Mouse (Mus musculus) midbrain, embryonic 15.5 days (tissue): ENCODE measurements around the gene Clec11a. TPM values are rescaled to one million over a fixed set of nuclear protein-coding genes. Genes with fewer than 3 reads are reported as not detected.
"Not testable (repeated sequence)": the region's sequence is repeated elsewhere in the genome, so short reads cannot be mapped to it uniquely, and the experiment has no call there.

Experiments used
- ATAC-seq: fragments of 200-750 bp; cut with Nextera tagmentation; replicated peaks from 2 replicates; pipeline ENCODE4 v1.8.0; 2017; ENCODE audit warnings: moderate TSS enrichment
- H3K27ac ChIP-seq: fragments of 300-500 bp; sonication (generic); 2 replicates; pipeline ENCODE4 v1.5.1; 2015; ENCODE audit warnings: mild to moderate bottlenecking, inconsistent platforms
- H3K27me3 ChIP-seq: fragments of 300-500 bp; sonication (generic); replicated peaks from 2 replicates; pipeline ENCODE4 v1.6.1; 2015; ENCODE audit warnings: inconsistent platforms
- H3K36me3 ChIP-seq: fragments of 300-500 bp; sonication (generic); replicated peaks from 2 replicates; pipeline ENCODE4 v1.6.1; 2015; ENCODE audit warnings: inconsistent platforms
- H3K4me1 ChIP-seq: fragments of 300-500 bp; sonication (generic); 2 replicates; pipeline ENCODE4 v1.6.1; 2015; ENCODE audit warnings: inconsistent platforms
- H3K4me2 ChIP-seq: fragments of 300-500 bp; sonication (generic); 2 replicates; pipeline ENCODE4 v1.6.1; 2015; ENCODE audit warnings: inconsistent platforms, mild to moderate bottlenecking, moderate library complexity
- H3K4me3 ChIP-seq: fragments of 300-500 bp; sonication (generic); 2 replicates; pipeline ENCODE4 v1.5.1; 2015; ENCODE audit warnings: mild to moderate bottlenecking, inconsistent platforms
- H3K9ac ChIP-seq: fragments of 300-500 bp; sonication (generic); 2 replicates; pipeline ENCODE4 v1.6.1; 2015; ENCODE audit warnings: mild to moderate bottlenecking, inconsistent platforms
- H3K9me3 ChIP-seq: fragments of 300-500 bp; sonication (generic); 2 replicates; pipeline ENCODE4 v1.6.1; 2016; ENCODE audit warnings: inconsistent platforms
- WGBS: fragments of 180-500 bp; shearing (Covaris S2); methylation state at CpG from one replicate; pipeline ENCODE4 v1.1.7; 2015; ENCODE audit warnings: mixed read lengths; 5-methylcytosine and 5-hydroxymethylcytosine counted together
- polyA plus RNA-seq: library from polyadenylated mRNA; unstranded; fragments of >200 nt; fragmentation: Nextera tagmentation; extraction: Ambion mirVana; gene quantifications from 2 replicates; pipeline ENCODE4 v1.2.1, GENCODE M21; 2015

The Clec11a gene
- polyA plus RNA-seq, 1 experiment from 2014 or later, result 3.6 TPM

DNA sequence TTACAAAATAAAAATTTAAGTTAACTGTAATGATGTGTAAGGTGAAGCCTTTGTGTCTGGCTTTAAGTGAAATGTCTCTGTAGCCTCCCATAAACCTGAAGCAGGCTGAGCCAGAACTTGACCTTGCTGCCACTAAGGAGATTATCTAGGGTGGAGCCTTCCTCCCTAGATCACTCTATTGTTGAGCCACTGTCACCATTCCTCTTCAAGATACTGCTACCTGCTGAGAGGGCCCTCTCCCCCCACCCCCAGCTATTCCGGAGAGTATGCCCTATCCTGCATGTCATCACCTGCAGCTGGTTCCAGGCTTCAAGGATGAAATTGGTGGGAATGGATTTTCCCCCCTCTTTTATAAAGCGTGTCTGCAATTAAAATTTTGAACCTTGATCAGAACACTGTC, 9.2 kb downstream of the Clec11a start:
- H3K4me1 ChIP-seq, H3K9ac ChIP-seq, H3K27ac ChIP-seq, H3K27me3 ChIP-seq, H3K4me3 ChIP-seq, H3K36me3 ChIP-seq, ATAC-seq, H3K4me2 ChIP-seq, H3K9me3 ChIP-seq: not testable (repeated sequence)
- WGBS, result 92% methylated on average over 2 of the region's 2 CpGs

DNA sequence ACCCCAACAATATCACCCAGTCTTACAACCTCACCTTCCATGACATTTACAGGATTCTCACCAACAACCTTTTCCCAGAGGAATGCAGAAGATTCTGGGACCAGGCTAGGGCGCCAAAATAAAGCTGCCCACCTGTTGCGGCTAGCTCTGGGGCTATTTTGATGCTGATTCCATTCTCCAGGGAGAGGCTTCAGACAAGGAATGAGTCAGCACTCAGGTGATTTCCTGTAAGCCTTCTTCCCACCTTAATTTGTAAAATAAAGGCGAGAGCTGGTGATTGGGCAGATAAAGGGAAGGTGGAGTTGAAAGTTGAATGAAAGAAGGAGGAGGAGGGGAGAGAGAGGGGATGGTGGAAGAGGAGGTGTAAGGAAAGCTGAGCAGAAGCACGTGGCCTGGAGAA, 15.3 kb downstream of the Clec11a start:
- Histone ChIP-seq H3K4me1 (no peaks in the 10 kb centered on the region), H3K27ac (no peak overlapping the region), H3K27me3 (no peaks in the 10 kb centered on the region), H3K9me3 (no peaks in the 10 kb centered on the region), H3K4me3 (no peak overlapping the region), H3K36me3 (no peaks in the 10 kb centered on the region), H3K4me2 (no peak overlapping the region), H3K9ac (no peak overlapping the region)
- ATAC-seq, result no peak
- WGBS, result 52% methylated on average over 4 of the region's 4 CpGs

DNA sequence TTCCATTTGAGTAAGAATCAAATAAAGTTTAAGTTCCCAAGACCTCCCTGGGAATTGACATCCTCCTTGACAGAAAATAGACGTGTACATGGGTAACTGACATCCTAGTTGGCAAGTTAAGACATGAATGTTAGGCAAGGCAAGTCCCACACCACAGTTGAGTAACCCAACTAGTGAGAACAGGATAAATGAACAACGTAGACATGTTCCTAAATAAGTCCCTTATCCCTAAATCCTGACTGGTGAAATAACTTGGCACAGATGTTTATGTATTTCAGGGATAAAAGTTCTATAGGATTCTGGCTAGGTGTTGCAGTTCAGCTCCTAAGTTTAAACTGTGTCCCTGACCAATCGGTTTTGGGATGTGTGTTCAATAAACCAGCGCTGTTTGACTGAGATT, 15.7 kb downstream of the Clec11a start:
- Histone ChIP-seq H3K9ac (no peak overlapping the region), H3K27me3 (no peaks in the 10 kb centered on the region), H3K27ac (no peak overlapping the region), H3K36me3 (no peaks in the 10 kb centered on the region), H3K4me1 (no peaks in the 10 kb centered on the region), H3K9me3 (no peaks in the 10 kb centered on the region), H3K4me3 (no peak overlapping the region), H3K4me2 (no peak overlapping the region)
- 83% methylated on average over 4 of the region's 4 CpGs for WGBS
- ATAC-seq, result no peak

DNA sequence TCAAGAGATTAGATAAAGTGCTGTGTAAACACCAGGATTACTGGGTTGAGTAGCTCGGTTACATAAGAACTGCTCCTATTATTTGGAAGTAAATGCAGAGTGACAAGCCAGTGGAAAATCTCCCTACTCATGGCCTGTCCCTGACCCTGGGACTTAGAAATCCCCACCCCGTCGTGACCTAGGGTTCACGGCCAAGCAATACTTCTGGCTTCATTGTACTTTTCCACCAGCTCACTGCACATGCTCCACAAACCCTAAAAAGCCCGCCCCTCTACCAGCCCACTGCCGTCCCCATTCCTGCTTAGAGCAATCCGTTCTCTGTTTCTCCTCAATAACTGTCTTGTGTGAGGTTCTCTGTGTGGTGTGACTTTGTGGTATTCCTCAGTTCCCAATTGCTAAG, 18.9 kb downstream of the Clec11a start:
- no peaks in the 10 kb centered on the region for H3K36me3 ChIP-seq
- H3K27ac ChIP-seq, result no peak overlapping the region
- 59% methylated on average over 7 of the region's 7 CpGs for WGBS

DNA sequence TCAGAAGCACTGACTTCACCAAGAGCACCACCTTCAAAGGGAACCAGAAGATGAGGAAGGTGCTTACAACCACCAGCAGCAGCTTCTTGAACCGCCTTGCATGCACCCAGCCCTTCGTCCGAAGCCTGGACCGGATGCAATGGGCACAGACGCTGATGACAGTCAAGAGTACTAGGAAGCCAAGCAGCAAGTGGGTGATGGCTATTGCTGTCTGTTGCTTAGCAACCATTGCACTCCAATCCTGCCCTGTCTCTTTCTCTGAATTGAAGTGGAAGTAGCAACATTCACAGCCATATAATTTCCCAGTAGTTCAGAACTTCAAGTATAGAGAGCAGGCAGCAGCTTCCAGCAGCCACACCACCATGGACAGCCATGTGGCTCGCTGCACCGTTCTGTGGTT, 25.1 kb downstream of the Clec11a start:
- no peaks in the 10 kb centered on the region for H3K36me3 ChIP-seq
- peak; percentile 67 for ATAC-seq
- H3K9me3 ChIP-seq, result no peaks in the 10 kb centered on the region
- peaks cover 8% of the 10 kb centered on the region for H3K4me1 ChIP-seq
- H3K4me2 ChIP-seq, result no peak overlapping the region
- no peaks in the 10 kb centered on the region for H3K27me3 ChIP-seq
- H3K4me3 ChIP-seq, result no peak overlapping the region
- H3K9ac ChIP-seq, result no peak overlapping the region
- WGBS, result 67% methylated on average over 7 of the region's 7 CpGs
- 0 out of 2 replicates have a peak overlapping the region, but pooled peaks have one; percentile 4 for H3K27ac ChIP-seq

More for the DNA sequence above, 18.9 kb downstream of the Clec11a start:
- no peak for ATAC-seq
- H3K9ac ChIP-seq, result no peak overlapping the region
- H3K9me3 ChIP-seq, result no peaks in the 10 kb centered on the region
- no peak overlapping the region for H3K4me2 ChIP-seq
- no peaks in the 10 kb centered on the region for H3K4me1 ChIP-seq
- no peak overlapping the region for H3K4me3 ChIP-seq
- H3K27me3 ChIP-seq, result no peaks in the 10 kb centered on the region

DNA sequence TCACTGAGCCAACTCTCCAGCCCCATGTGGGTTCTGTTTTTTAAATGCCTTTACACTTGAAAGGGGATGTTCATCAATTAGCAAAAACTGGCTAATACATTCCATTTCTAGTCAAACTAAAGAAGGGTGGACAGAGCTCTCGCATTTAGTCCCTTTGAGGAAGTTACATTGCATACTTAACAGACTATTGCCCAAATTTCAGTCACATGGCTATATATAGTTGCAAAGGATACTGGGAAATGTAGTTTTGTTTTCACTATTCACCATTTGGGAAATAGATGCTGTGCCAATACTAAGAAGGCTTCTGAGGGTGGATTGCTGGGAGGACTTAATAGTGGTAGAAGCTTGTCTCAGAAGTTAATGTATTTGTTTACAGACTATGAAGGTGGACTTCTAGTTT, 25.7 kb downstream of the Clec11a start:
- Histone ChIP-seq H3K4me1 (peaks cover 8% of the 10 kb centered on the region), H3K4me3 (no peak overlapping the region), H3K4me2 (no peak overlapping the region), H3K27ac (0 out of 2 replicates have a peak overlapping the region, but pooled peaks have one; percentile 4), H3K27me3 (no peaks in the 10 kb centered on the region), H3K9me3 (no peaks in the 10 kb centered on the region), H3K36me3 (no peaks in the 10 kb centered on the region), H3K9ac (no peak overlapping the region)
- 57% methylated on average over 1 of the region's 1 CpGs for WGBS
- ATAC-seq, result peak; percentile 30; the same call in 1 of the 2 replicates

DNA sequence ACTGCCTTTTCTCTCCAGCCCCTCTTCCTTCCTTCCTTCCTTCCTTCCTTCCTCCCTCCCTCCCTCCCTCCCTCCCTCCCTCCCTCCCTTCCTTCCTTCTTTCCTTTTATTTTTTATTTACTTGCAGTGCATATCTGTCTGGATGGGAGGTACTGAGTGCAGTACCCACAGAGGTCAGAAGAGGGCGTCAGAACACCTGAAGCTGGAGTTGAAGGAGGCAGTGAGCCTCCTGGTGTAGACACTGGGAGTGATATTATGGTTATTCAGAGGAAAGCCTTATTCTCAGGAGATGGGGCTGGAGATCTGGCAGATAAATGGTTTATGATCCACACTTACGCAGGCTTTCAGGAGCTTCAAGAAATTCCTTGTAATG, 29.5 kb downstream of the Clec11a start:
- H3K4me1 ChIP-seq, result peaks cover 8% of the 10 kb centered on the region
- H3K27me3 ChIP-seq, result no peaks in the 10 kb centered on the region; the same call in 1 of the 2 replicates
- no peak overlapping the region for H3K4me2 ChIP-seq
- H3K9me3 ChIP-seq, result no peaks in the 10 kb centered on the region
- no peaks in the 10 kb centered on the region for H3K36me3 ChIP-seq
- H3K9ac ChIP-seq, result no peak overlapping the region
- 42% methylated on average over 2 of the region's 2 CpGs for WGBS
- H3K4me3 ChIP-seq, result no peak overlapping the region
- ATAC-seq, result no peak
- H3K27ac ChIP-seq, result no peak overlapping the region

DNA sequence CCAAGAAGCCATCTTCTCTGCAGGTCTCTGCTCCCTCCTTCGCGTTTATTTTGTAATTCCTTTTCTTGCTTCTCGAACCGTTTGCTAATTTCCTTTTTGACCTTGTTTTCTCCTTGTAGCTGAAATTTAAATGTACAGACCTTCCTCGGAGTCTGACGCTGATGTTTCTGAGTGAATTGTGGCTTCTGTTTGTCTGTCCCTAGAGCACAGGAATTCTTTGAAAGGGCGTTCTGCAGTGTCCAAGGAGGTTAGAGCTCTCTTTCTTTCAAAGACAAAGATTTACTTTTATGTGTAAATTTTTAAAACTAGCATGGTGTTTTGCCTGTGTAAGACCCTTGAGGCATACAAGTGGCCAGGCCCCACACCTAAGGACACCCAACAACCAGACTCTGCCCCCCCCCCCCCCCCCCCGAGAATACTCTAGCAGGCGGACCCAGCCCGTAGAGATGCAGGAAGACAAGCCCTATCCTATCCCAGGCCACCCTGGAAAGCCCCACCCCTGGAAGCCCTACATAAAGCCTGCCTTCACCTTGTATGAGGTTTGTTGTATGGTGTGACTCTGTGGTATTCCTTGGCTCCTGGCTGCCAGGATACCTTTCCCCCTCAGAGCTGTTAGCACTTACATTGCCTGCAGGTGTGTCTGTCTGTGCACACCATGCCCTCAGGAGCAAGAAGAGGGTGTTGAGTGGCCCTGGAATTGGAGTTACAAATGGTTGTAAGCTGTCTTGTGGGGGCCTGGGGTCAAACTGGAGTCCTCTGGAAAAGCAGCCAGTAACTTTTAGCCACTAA, 30.0 kb downstream of the Clec11a start:
- no peaks in the 10 kb centered on the region for H3K36me3 ChIP-seq
- H3K27ac ChIP-seq, result no peak overlapping the region
- ATAC-seq, result no peak
- WGBS, result 60% methylated on average over 9 of the region's 10 CpGs
- H3K4me2 ChIP-seq, result no peak overlapping the region
- H3K4me1 ChIP-seq, result peaks cover 2% of the 10 kb centered on the region; the same call in 1 of the 2 replicates
- no peaks in the 10 kb centered on the region for H3K9me3 ChIP-seq
- H3K4me3 ChIP-seq, result no peak overlapping the region
- H3K27me3 ChIP-seq, result no peaks in the 10 kb centered on the region; the same call in 1 of the 2 replicates
- no peak overlapping the region for H3K9ac ChIP-seq

DNA sequence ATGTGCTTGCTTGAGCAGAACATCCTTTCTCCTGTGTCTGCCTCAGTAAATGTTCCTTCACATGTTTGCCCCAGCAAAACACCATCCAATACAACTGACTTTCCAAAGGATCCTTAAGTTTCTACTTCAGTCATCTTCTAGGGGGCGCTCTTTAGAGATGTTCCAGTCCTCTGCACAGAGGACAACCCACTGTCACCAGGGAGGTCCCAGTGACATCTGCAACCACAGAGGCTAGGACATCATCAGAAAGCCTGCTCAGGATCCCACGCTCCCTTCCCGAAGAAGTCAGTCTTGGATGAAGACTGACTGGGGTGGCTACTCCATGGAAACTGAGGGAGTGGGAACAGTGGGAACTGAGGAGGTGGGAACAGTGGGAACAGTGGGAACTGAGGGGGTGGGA, 31.2 kb downstream of the Clec11a start:
- WGBS, result 82% methylated on average over 3 of the region's 3 CpGs
- no peak overlapping the region for H3K4me3 ChIP-seq
- no peaks in the 10 kb centered on the region for H3K9me3 ChIP-seq
- no peak overlapping the region for H3K9ac ChIP-seq
- no peaks in the 10 kb centered on the region; the same call in 1 of the 2 replicates for H3K27me3 ChIP-seq
- no peak overlapping the region for H3K27ac ChIP-seq
- no peaks in the 10 kb centered on the region for H3K4me1 ChIP-seq
- no peak overlapping the region for H3K4me2 ChIP-seq
- ATAC-seq, result no peak
- H3K36me3 ChIP-seq, result no peaks in the 10 kb centered on the region

DNA sequence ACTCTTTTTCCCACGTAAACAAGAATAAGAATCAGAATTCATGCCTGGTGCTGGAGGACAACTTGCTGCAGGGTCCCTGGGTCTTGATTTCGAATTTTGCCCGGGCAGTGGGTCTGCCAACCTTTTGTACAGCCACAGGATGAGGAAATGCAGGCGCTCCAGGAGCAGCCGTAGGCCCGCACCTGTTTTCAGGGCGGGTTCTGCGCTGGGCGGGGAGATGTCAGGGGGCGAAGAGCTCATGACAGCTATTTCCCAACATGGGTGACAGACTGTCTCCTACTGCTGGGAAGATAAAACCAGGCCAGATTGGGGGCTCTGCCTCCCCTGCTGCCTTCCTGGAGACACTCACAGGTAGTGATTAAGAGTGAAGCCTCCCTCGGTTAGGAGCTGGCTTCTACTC, 32.6 kb downstream of the Clec11a start:
- ATAC-seq, result no peak
- Histone ChIP-seq H3K4me3 (no peak overlapping the region), H3K9ac (no peak overlapping the region), H3K9me3 (no peaks in the 10 kb centered on the region), H3K27me3 (no peaks in the 10 kb centered on the region; the same call in 1 of the 2 replicates), H3K36me3 (no peaks in the 10 kb centered on the region), H3K4me1 (no peaks in the 10 kb centered on the region), H3K4me2 (no peak overlapping the region), H3K27ac (no peak overlapping the region)
- WGBS, result 47% methylated on average over 11 of the region's 11 CpGs

DNA sequence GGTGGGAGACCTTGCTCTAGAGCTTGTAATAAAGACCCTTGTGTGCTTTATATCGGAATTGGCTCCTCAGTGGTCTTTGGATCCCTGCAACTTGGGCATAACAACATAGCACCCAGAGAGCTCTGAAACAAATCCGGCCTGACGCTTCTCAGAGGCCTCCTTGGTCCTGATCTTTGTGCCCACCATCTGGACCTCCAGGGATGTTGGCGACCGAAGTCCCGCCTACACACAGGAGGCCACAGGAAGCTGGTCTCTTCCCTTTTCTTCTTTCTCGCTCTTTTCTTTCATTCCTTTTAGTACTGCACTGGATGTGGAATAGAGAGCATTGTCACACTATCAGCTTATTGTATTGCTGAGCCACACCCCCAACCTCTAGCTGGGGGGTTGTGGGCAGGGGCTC, 33.3 kb downstream of the Clec11a start:
- ATAC-seq, result no peak
- WGBS, result 59% methylated on average over 7 of the region's 7 CpGs

DNA sequence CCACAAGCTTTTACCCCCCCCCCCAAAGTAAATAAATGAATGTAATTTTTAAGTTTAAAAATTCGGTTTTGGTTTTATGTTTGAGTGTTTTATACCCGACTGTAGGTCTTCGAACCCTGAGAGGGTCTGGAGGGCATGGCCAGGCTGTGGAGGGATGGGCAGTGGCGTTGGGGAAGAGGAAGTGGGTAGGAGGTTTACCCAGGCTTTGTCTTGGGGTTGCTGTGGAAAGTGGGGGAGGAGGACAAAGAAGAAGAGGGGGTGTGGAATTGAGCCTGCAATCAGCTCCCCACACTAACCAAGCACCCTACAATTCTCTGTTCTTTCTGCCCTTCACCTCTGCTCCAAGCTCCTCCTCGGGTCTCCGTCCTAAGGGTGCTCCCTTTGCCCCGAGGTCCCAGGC, 34.2 kb downstream of the Clec11a start:
- Histone ChIP-seq H3K9ac (no peak overlapping the region), H3K27me3 (no peaks in the 10 kb centered on the region; the same call in 1 of the 2 replicates), H3K4me1 (no peaks in the 10 kb centered on the region), H3K9me3 (no peaks in the 10 kb centered on the region), H3K36me3 (no peaks in the 10 kb centered on the region), H3K4me2 (no peak overlapping the region), H3K27ac (no peak overlapping the region), H3K4me3 (no peak overlapping the region)
- 95% methylated on average over 7 of the region's 7 CpGs for WGBS
- no peak for ATAC-seq

More for the DNA sequence above, 33.3 kb downstream of the Clec11a start:
- H3K9me3 ChIP-seq, result no peaks in the 10 kb centered on the region
- H3K36me3 ChIP-seq, result no peaks in the 10 kb centered on the region
- no peak overlapping the region for H3K4me2 ChIP-seq
- H3K27me3 ChIP-seq, result no peaks in the 10 kb centered on the region; the same call in 1 of the 2 replicates
- no peak overlapping the region for H3K4me3 ChIP-seq
- no peaks in the 10 kb centered on the region for H3K4me1 ChIP-seq
- no peak overlapping the region for H3K27ac ChIP-seq
- no peak overlapping the region for H3K9ac ChIP-seq

DNA sequence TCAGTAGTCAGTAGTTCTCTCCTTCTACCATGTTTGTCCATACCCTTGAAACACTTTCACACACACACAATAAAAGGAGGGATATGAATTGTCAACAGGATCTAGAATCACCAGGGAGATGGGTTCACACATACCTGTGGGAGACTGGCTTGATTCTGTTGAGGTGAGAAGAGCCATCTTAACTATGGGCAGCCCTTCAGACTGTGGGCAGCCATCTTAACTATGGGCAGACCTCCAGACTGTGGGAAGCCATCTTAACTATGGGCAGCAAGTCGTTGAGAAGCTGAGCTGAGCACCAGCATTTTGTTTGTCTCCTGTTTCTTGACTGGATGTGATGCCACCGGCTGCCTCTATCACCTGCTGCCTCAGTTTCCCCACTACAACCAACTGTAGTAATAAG, 35.4 kb downstream of the Clec11a start:
- Histone ChIP-seq H3K36me3 (no peaks in the 10 kb centered on the region), H3K27me3 (peaks cover 4% of the 10 kb centered on the region; the same call in 1 of the 2 replicates), H3K4me1 (no peaks in the 10 kb centered on the region), H3K4me3 (no peak overlapping the region), H3K9ac (no peak overlapping the region), H3K4me2 (no peak overlapping the region), H3K27ac (no peak overlapping the region), H3K9me3 (no peaks in the 10 kb centered on the region)
- WGBS, result 72% methylated on average over 2 of the region's 2 CpGs
- peak; percentile 68 for ATAC-seq
